Mouse (Mus musculus): ENCODE data around the gene Sirt2.

- no peak for TF ChIP-seq CTCF (IDR thresholded peaks at IDR 0.05; ENCODE audit: low read depth, low read length)
- TF ChIP-seq GATA2 (IDR thresholded peaks at IDR 0.05; ENCODE audit: borderline replicate concordance, low read depth, low read length) = no peak
- no peak for TF ChIP-seq TAL1 (conservative IDR thresholded peaks at IDR 0.05; ENCODE audit: low read depth, low read length)
- no peak for TF ChIP-seq POLR2AphosphoS5 (IDR thresholded peaks at IDR 0.05; ENCODE audit: insufficient replicate concordance, low read depth, low read length)
- TF ChIP-seq GATA1 (IDR thresholded peaks at IDR 0.05; ENCODE audit: borderline replicate concordance, low read length) = no peak
Observed at GRCm38 (mm10) chr7:28732341-28733142, 34.0 kb upstream of the Sirt2 start.

Data from G1E (cell line).